ENCODE assay signal across 15 mouse cellular contexts in the genomic region with DNA sequence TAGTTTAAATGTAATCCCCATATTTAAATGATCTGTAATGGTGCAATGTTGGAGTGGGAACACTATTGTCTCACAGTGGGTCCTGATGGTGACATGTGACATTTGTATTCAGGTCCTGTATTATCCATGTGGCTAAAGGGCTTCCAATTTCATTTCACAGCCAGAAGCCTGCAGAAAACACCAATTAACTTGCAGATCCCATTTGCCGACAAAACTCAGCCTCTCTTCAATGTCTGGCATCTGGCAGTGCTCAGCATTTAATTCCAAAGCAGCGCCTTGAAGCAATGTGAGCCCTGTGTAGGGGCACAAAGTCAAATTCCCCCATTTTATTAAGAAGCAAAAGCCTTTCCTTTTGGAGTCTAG.
DNase-seq lines count a peak whose midpoint lies in the region; ATAC-seq and TF ChIP-seq lines count a peak whose summit lies in the region.
"Had no signal": no experiment of that assay in that cellular context is flagged by ENCODE, and none has a peak within 500 bp of the region (broad histone marks: within the 10 kb centered on the region; RNA-seq: fewer than 3 reads in every experiment).

No protein-coding gene starts in this region.

- peaks cover 3% of the 10 kb centered on the region; the same call in 1 of the 2 replicates for H3K4me1 ChIP-seq in midbrain, embryonic 11.5 days (ENCODE audit: control insufficient read depth, insufficient read depth, low read length)
- peaks cover 6% of the 10 kb centered on the region; the same call in 1 of the 2 replicates for H3K4me1 ChIP-seq in midbrain, embryonic 10.5 days
- peaks cover 28% of the 10 kb centered on the region for H3K4me1 ChIP-seq in hindbrain, embryonic 16.5 days (ENCODE audit: control insufficient read depth, insufficient read depth, low read depth, low read length)
- H3K4me1 ChIP-seq in neural tube, embryonic 14.5 days (ENCODE audit: control insufficient read depth, insufficient read depth, low read length): peaks cover 20% of the 10 kb centered on the region; the same call in 1 of the 2 replicates
- no peaks in the 10 kb centered on the region for H3K4me1 ChIP-seq in lung, adult 2 months (ENCODE audit: control insufficient read depth, insufficient read depth, low read length)

- peak; percentile 65; the same call in 1 of the 2 replicates for ATAC-seq in midbrain, embryonic 11.5 days (ENCODE audit: low FRiP score)
- peak; percentile 88 for ATAC-seq in hindbrain, embryonic 16.5 days
- peak; percentile 88 for ATAC-seq in neural tube, embryonic 14.5 days (ENCODE audit: low read depth)

- TF ChIP-seq CTCF in lung, adult 2 months (IDR thresholded peaks at IDR 0.05; ENCODE audit: insufficient read depth, low read length): no peak

- no peak overlapping the region for H3K27ac ChIP-seq in midbrain, embryonic 11.5 days (ENCODE audit: low read depth, low read length)
- H3K27ac ChIP-seq in midbrain, embryonic 10.5 days (replicated peaks): no peak overlapping the region
- H3K27ac ChIP-seq in hindbrain, embryonic 16.5 days (ENCODE audit: low read depth, low read length): peak overlapping the region; percentile 39; the same call in 1 of the 2 replicates
- H3K27ac ChIP-seq in neural tube, embryonic 14.5 days (ENCODE audit: low read depth, low read length): peak overlapping the region; percentile 36; the same call in 1 of the 2 replicates
- H3K27ac ChIP-seq: kidney, postnatal 0 days; left cerebral cortex, adult 2 months had no signal

- H3K27me3 ChIP-seq in midbrain, embryonic 11.5 days (ENCODE audit: control insufficient read depth, insufficient read depth, low read length): no peaks in the 10 kb centered on the region
- no peaks in the 10 kb centered on the region for H3K27me3 ChIP-seq in midbrain, embryonic 10.5 days (ENCODE audit: low read depth, poor library complexity, severe bottlenecking)
- H3K27me3 ChIP-seq in hindbrain, embryonic 16.5 days (replicated peaks; ENCODE audit: control insufficient read depth, insufficient read depth, low read length): no peaks in the 10 kb centered on the region
- no peaks in the 10 kb centered on the region for H3K27me3 ChIP-seq in neural tube, embryonic 14.5 days (ENCODE audit: control insufficient read depth, insufficient read depth, low read length)

- no peaks in the 10 kb centered on the region for H3K9me3 ChIP-seq in midbrain, embryonic 11.5 days (ENCODE audit: control insufficient read depth, low read length)
- no peaks in the 10 kb centered on the region for H3K9me3 ChIP-seq in midbrain, embryonic 10.5 days (replicated peaks)
- H3K9me3 ChIP-seq in hindbrain, embryonic 16.5 days (ENCODE audit: control insufficient read depth, low read length): no peaks in the 10 kb centered on the region
- H3K9me3 ChIP-seq in neural tube, embryonic 14.5 days (ENCODE audit: control insufficient read depth, low read length): no peaks in the 10 kb centered on the region

- no peak overlapping the region for H3K4me2 ChIP-seq in midbrain, embryonic 11.5 days
- no peak overlapping the region for H3K4me2 ChIP-seq in hindbrain, embryonic 16.5 days (ENCODE audit: low read length)
- no peak overlapping the region for H3K4me2 ChIP-seq in neural tube, embryonic 14.5 days (ENCODE audit: low read depth, low read length)

- 0 out of 2 replicates have a peak, but pooled peaks cover 7% of the 10 kb centered on the region for H3K36me3 ChIP-seq in midbrain, embryonic 11.5 days (ENCODE audit: control insufficient read depth, insufficient read depth, low read length)
- peaks cover 68% of the 10 kb centered on the region for H3K36me3 ChIP-seq in midbrain, embryonic 10.5 days
- H3K36me3 ChIP-seq in hindbrain, embryonic 16.5 days (ENCODE audit: control insufficient read depth, insufficient read depth, low read length): peaks cover 5% of the 10 kb centered on the region
- peaks cover 3% of the 10 kb centered on the region; the same call in 1 of the 2 replicates for H3K36me3 ChIP-seq in neural tube, embryonic 14.5 days (ENCODE audit: control insufficient read depth, insufficient read depth, low read length)
- H3K36me3 ChIP-seq: G1E had no signal

- H3K9ac ChIP-seq in midbrain, embryonic 11.5 days (ENCODE audit: low read length): no peak overlapping the region
- H3K9ac ChIP-seq in hindbrain, embryonic 16.5 days (ENCODE audit: low read depth, low read length): no peak overlapping the region
- no peak overlapping the region for H3K9ac ChIP-seq in neural tube, embryonic 14.5 days (replicated peaks; ENCODE audit: low read depth, low read length)

- 49% methylated on average over 2 of the region's 2 CpGs for WGBS in midbrain, embryonic 11.5 days
- WGBS in midbrain, embryonic 10.5 days: 70% methylated on average over 2 of the region's 2 CpGs
- 10% methylated on average over 2 of the region's 2 CpGs for WGBS in hindbrain, embryonic 16.5 days
- WGBS in neural tube, embryonic 14.5 days: 15% methylated on average over 2 of the region's 2 CpGs
- 84% methylated on average over 2 of the region's 2 CpGs for whole genome bisulfite sequencing in lung, adult 2 months

- H3K4me3 ChIP-seq in midbrain, embryonic 11.5 days (ENCODE audit: low read depth, low read length): no peak overlapping the region
- H3K4me3 ChIP-seq in midbrain, embryonic 10.5 days: no peak overlapping the region
- no peak overlapping the region for H3K4me3 ChIP-seq in hindbrain, embryonic 16.5 days (ENCODE audit: low read length)
- H3K4me3 ChIP-seq in neural tube, embryonic 14.5 days (ENCODE audit: low read depth, low read length): no peak overlapping the region
- H3K4me3 ChIP-seq in lung, adult 2 months (replicated peaks; ENCODE audit: extremely low read depth, low read depth, low read length): no peak overlapping the region
- H3K4me3 ChIP-seq: erythroblast, embryonic 14.5 days; left cerebral cortex, adult 2 months; myocyte had no signal

- no peak for TF ChIP-seq POLR2A in lung, adult 2 months (IDR thresholded peaks at IDR 0.05; ENCODE audit: borderline replicate concordance, extremely low read depth, low read depth, low read length)

- peak; percentile 21 for DNase-seq in embryo, embryonic 10.5 days (ENCODE audit: low spot score)
- no peak for DNase-seq in embryo, embryonic 10 days (ENCODE audit: low spot score)
- no peak for DNase-seq in midbrain, embryonic 11.5 days (ENCODE audit: low spot score, missing footprints)
- no peak for DNase-seq in midbrain, embryonic 10.5 days (ENCODE audit: low spot score)
- DNase-seq in urinary bladder, postnatal 36 days (ENCODE audit: low spot score in 2 of 2): no peak
- DNase-seq in lung, adult 2 months: no peak
- DNase-seq: lung, postnatal 36 days; thymus, postnatal 14 days had no signal

Comparison
In these comparisons a context has a peak if more than half of its experiments do, and no peak if none do; other contexts are left out.
1. H3K27ac ChIP-seq: peak in hindbrain, embryonic 16.5 days (single experiment) and neural tube, embryonic 14.5 days (single experiment); none in midbrain, embryonic 11.5 days (single experiment) and midbrain, embryonic 10.5 days (single experiment).
2. Peak in every context shown above with its lines, with median percentiles within 50 percentile points of each other: ATAC-seq.